Mouse (Mus musculus): Measurements from ENCODE around the gene Ncor1. TPM values are rescaled to one million over a fixed set of nuclear protein-coding genes. Genes with fewer than 3 reads are reported as not detected.
A peak's percentile ranks its signal among the peaks of the same experiment; 100 is the strongest.

Ncor1 gene
- polyA plus RNA-seq, 1 experiment from 2014 or later = 222 TPM

- H3K36me3 ChIP-seq (replicated peaks) = no peaks in the 10 kb centered on the region
- H3K9me3 ChIP-seq = no peaks in the 10 kb centered on the region
- H3K27ac ChIP-seq = no peak overlapping the region
- no peaks in the 10 kb centered on the region for H3K27me3 ChIP-seq
- no peak overlapping the region for H3K4me2 ChIP-seq
- H3K4me1 ChIP-seq = peaks cover 7% of the 10 kb centered on the region; the same call in 1 of the 2 replicates
- H3K4me3 ChIP-seq (replicated peaks) = no peak overlapping the region
- ATAC-seq (ENCODE audit: low FRiP score) = no peak
- 73% methylated on average over 8 of the region's 8 CpGs for WGBS
- H3K9ac ChIP-seq = no peak overlapping the region
Observed at GRCm38 (mm10) chr11:62277086-62277485, 181.3 kb downstream of the Ncor1 start.

DNA sequence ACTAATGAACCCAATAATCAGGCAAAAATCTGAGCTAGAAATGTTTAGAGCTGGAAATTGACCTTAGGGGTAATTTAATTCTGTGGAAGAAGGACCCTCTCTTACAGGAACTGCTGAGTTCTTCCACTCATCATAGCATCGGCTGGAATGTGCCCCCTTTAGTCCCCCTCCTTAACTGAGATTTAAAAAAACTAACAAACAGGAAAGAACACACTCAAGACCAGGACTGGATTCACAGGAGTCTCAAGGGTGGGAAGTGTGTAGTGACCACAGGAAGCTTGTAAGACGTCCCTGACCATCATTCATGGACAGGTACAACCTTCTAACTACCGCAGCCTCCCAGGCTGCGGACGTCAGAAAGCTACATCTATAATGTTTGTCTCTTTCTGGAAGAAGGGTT, 187.5 kb downstream of the Ncor1 start:
- H3K27me3 ChIP-seq = no peaks in the 10 kb centered on the region
- H3K9ac ChIP-seq = no peak overlapping the region
- no peaks in the 10 kb centered on the region for H3K9me3 ChIP-seq
- H3K36me3 ChIP-seq (replicated peaks) = no peaks in the 10 kb centered on the region
- H3K4me1 ChIP-seq = peaks cover 11% of the 10 kb centered on the region
- H3K4me2 ChIP-seq = no peak overlapping the region
- H3K4me3 ChIP-seq (replicated peaks) = no peak overlapping the region
- ATAC-seq (ENCODE audit: low FRiP score) = no peak
- WGBS = 64% methylated on average over 5 of the region's 5 CpGs
- H3K27ac ChIP-seq = no peak overlapping the region

DNA sequence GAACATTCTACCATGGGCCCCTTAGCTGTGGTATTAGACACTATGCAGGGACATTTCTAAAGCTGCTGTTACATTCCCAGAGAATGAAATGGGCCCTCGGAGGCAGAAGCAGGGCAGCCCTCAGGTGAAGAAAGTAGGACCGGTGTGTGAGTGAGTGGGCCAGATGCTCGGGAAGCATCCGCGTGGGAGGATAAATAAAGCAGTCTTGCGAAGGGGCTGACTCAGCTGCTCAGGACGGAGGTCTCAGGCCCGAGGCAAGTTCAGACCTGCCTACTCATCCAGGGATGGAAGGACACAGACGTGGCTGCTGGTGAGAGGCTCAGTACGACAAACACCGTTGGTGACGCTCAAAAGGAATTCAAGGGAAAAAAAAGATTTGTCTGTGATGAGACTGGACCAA, 189.2 kb downstream of the Ncor1 start:
- Histone ChIP-seq H3K27me3 (no peaks in the 10 kb centered on the region), H3K9me3 (no peaks in the 10 kb centered on the region), H3K9ac (no peak overlapping the region), H3K4me3 (replicated peaks) (no peak overlapping the region), H3K4me1 (peaks cover 11% of the 10 kb centered on the region), H3K4me2 (no peak overlapping the region), H3K36me3 (replicated peaks) (no peaks in the 10 kb centered on the region), H3K27ac (no peak overlapping the region)
- no peak for ATAC-seq (ENCODE audit: low FRiP score)
- WGBS = 85% methylated on average over 12 of the region's 12 CpGs

DNA sequence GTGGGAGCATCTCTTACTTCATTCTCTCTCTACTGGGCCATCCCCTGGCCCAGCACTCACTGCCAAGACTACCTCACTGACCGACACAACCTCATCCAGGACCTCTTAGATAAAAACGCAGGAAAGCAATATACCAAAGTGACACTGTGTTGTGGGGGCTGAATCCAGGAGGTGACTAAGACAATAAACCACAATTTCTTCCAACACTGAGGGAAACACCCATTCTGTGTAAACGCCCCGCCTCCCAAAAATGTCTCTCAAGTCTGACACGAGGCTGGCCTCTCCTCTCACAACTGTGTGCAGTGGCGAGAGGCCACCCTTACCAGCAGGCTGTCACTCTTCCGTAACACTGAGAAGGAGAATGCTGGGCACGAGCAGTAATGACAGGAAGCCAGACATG, 190.0 kb downstream of the Ncor1 start:
- no peaks in the 10 kb centered on the region for H3K27me3 ChIP-seq
- no peaks in the 10 kb centered on the region for H3K9me3 ChIP-seq
- H3K4me1 ChIP-seq = peaks cover 11% of the 10 kb centered on the region
- no peak overlapping the region for H3K9ac ChIP-seq
- no peak overlapping the region for H3K4me3 ChIP-seq (replicated peaks)
- H3K36me3 ChIP-seq (replicated peaks) = no peaks in the 10 kb centered on the region
- H3K27ac ChIP-seq = no peak overlapping the region
- WGBS = 84% methylated on average over 8 of the region's 8 CpGs
- no peak overlapping the region for H3K4me2 ChIP-seq
- no peak for ATAC-seq (ENCODE audit: low FRiP score)

DNA sequence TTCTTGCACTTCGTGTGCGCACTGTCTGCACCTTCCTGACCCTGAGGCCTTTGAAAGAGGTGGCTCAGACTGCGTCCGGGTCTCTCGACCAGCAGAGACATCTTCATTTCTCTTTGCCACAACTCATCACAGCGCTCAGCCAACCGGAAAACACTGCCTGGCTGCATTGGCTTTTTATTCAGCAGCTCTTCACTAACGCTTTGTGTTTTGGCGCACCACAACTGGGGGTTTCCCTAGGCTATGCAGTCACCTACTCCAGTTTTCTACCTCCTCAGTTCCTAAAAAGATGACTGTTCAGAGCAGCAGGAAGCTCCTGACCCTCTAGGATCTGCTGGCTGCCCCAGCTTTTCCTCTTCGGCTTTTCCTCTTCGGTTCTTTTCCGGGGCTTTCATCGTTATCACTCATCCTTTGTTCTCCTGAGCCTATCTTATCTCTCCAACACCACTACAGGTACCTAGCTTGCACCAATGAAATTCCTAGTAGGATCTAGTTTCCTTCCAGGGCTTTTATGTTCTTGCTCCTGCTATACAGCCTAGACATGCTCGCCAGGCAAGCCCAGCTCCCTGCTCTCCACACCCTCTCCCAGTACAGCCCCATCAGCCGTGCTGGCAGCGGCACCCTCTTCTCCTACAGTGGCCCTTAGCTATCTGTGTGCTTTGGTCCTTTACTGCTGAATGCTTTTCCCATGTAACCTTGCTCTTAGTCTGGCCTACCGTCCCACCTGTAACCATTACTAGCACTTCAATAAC, 191.7 kb downstream of the Ncor1 start:
- ATAC-seq (ENCODE audit: low FRiP score) = no peak; the same call in 1 of the 2 replicates
- Histone ChIP-seq H3K4me3 (replicated peaks) (no peak overlapping the region), H3K9ac (no peak overlapping the region), H3K4me1 (peaks cover 11% of the 10 kb centered on the region), H3K27me3 (no peaks in the 10 kb centered on the region), H3K27ac (no peak overlapping the region), H3K4me2 (peak overlapping the region; percentile 11; the same call in 1 of the 2 replicates), H3K36me3 (replicated peaks) (no peaks in the 10 kb centered on the region), H3K9me3 (no peaks in the 10 kb centered on the region)
- WGBS = 53% methylated on average over 17 of the region's 17 CpGs

Other genes with a start within 250 kb of the Ncor1 start
- 2.7 and 3.3 TPM in 2 replicates for gene Adora2b, start 209.6 kb downstream of the Ncor1 start, polyA plus RNA-seq (2016; fragmentation: Nextera tagmentation; extraction: Ambion mirVana)
- 11.6 and 14.4 TPM in 2 replicates for gene Zswim7, start 177.2 kb downstream of the Ncor1 start, polyA plus RNA-seq (2016; fragmentation: Nextera tagmentation; extraction: Ambion mirVana)
- gene Ttc19, start 177.1 kb downstream of the Ncor1 start, polyA plus RNA-seq (2016; fragmentation: Nextera tagmentation; extraction: Ambion mirVana) = 23.6 and 28.1 TPM in 2 replicates
- 10.2 and 10.8 TPM in 2 replicates for gene Pigl, start 81 bp downstream of the Ncor1 start, polyA plus RNA-seq (2016; fragmentation: Nextera tagmentation; extraction: Ambion mirVana)
- gene Cenpv, start 80.7 kb upstream of the Ncor1 start, polyA plus RNA-seq (2016; fragmentation: Nextera tagmentation; extraction: Ambion mirVana) = 85.7 and 90.0 TPM in 2 replicates
- gene Ubb, start 92.6 kb upstream of the Ncor1 start, polyA plus RNA-seq (2016; fragmentation: Nextera tagmentation; extraction: Ambion mirVana) = 3,704 and 3,828 TPM in 2 replicates
- 6.4 and 7.3 TPM in 2 replicates for gene Trpv2, start 115.9 kb upstream of the Ncor1 start, polyA plus RNA-seq (2016; fragmentation: Nextera tagmentation; extraction: Ambion mirVana)
- gene Lrrc75a, start 190.0 kb upstream of the Ncor1 start, polyA plus RNA-seq (2016; fragmentation: Nextera tagmentation; extraction: Ambion mirVana) = 12.6 and 15.1 TPM in 2 replicates
- gene Mmgt2, start 190.1 kb upstream of the Ncor1 start, polyA plus RNA-seq (2016; fragmentation: Nextera tagmentation; extraction: Ambion mirVana) = 36.8 and 38.1 TPM in 2 replicates